Mouse (Mus musculus): ENCODE data around the gene Kdr. TPM values are rescaled to one million over a fixed set of nuclear protein-coding genes. Genes with fewer than 3 reads are reported as not detected.

Kdr gene
- total and polyA plus RNA-seq, 3 experiments: 0.11 TPM; not detected in 2

DNA sequence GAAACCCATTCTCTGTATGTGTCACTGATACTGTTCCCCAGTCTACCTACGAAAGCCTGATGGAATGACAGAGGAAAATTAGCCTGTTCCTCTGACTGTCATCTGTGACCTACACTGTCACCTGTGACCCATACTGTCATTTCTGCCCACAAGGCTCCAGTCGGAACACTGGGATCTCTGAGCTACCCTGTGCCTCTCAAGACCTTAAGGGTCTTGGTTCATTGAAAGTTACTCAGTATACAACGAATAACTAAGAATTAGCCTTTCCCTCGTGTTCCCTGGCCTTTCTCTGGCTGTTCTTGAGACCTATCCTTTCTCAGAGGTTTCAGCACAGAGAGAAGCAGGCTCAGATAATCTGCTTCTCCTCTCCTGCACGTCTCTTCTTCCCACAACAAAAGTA is 40.1 kb upstream of the Kdr start:
- DNase-seq (ENCODE audit: low spot score) (no peak), ATAC-seq (ENCODE audit: extremely low read depth, insufficient number of reproducible peaks, low FRiP score, poor library complexity, severe bottlenecking) (no peak)
- no peak for TF ChIP-seq TAL1 (conservative IDR thresholded peaks at IDR 0.05; ENCODE audit: low read depth, low read length)
- TF ChIP-seq POLR2AphosphoS5 (IDR thresholded peaks at IDR 0.05; ENCODE audit: insufficient replicate concordance, low read depth, low read length): no peak
- TF ChIP-seq GATA1 (IDR thresholded peaks at IDR 0.05; ENCODE audit: borderline replicate concordance, low read length): no peak
- TF ChIP-seq GATA2 (IDR thresholded peaks at IDR 0.05; ENCODE audit: borderline replicate concordance, low read depth, low read length): no peak
- no peak for TF ChIP-seq CTCF (IDR thresholded peaks at IDR 0.05; ENCODE audit: low read depth, low read length)
- Histone ChIP-seq H3K36me3 (replicated peaks) (no peaks in the 10 kb centered on the region), H3K4me1 (ENCODE audit: insufficient read depth, low read depth, low read length) (peaks cover 6% of the 10 kb centered on the region; the same call in 1 of the 2 replicates), H3K9me3 (replicated peaks) (no peaks in the 10 kb centered on the region), H3K4me3 (ENCODE audit: low read depth, low read length) (no peak overlapping the region), H3K27me3 (ENCODE audit: insufficient read depth, low read length) (peaks cover 22% of the 10 kb centered on the region)

DNA sequence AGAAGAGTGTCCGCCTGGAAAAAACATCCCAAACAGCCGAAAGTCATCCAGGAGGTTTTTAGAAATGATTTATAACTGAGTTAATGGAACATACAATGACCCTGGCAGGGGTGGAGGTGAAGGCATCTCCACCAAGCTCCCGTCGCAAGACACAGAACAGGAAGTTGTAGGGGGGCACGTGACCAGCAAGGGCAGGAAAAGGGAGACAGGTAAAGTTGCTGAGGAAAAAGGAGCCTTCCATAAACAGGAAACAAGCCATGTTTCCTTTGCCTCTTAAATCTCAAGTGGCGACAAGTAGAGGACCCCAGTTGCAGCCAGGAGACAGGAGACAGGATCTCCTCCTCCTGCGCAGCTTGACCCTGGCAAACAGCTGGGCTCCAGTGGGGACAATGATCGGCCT is 37.8 kb upstream of the Kdr start:
- ATAC-seq (ENCODE audit: extremely low read depth, insufficient number of reproducible peaks, low FRiP score, poor library complexity, severe bottlenecking): no peak
- DNase-seq (ENCODE audit: low spot score): no peak
- H3K27me3 ChIP-seq (ENCODE audit: insufficient read depth, low read length): peaks cover 14% of the 10 kb centered on the region
- H3K36me3 ChIP-seq (replicated peaks): no peaks in the 10 kb centered on the region
- TF ChIP-seq CTCF (IDR thresholded peaks at IDR 0.05; ENCODE audit: low read depth, low read length) (no peak), TAL1 (conservative IDR thresholded peaks at IDR 0.05; ENCODE audit: low read depth, low read length) (no peak), POLR2AphosphoS5 (IDR thresholded peaks at IDR 0.05; ENCODE audit: insufficient replicate concordance, low read depth, low read length) (no peak), GATA2 (IDR thresholded peaks at IDR 0.05; ENCODE audit: borderline replicate concordance, low read depth, low read length) (no peak), GATA1 (IDR thresholded peaks at IDR 0.05; ENCODE audit: borderline replicate concordance, low read length) (no peak)
- H3K4me1 ChIP-seq (ENCODE audit: insufficient read depth, low read depth, low read length): no peaks in the 10 kb centered on the region
- H3K4me3 ChIP-seq (ENCODE audit: low read depth, low read length): no peak overlapping the region
- no peaks in the 10 kb centered on the region for H3K9me3 ChIP-seq (replicated peaks)

DNA sequence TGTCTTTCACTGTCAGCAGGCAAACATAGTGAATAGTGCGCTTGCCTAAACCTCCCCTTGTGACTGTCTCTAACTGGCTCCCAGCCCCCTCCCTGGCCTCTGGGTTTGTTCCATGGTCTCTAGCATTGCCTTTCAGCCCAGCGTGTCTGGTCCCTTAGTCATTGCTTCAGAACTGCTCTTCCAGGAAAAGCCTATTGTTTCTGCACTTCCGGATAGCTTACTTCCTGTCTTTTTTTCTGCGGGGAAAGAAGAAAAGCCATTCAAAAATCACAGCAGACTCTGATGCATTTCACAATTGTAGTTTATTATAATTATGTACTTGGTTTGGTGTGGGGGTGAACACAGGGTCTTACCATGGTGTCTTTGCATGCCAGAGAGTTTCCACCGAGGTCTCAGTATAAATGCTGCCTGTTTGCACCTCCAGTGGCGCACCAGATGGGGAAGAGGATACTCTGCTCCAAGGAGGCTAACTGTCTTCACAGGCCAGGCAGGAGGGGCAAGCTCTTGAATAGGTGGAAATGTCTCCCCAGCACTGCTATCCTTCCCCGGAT is 35.7 kb upstream of the Kdr start:
- Histone ChIP-seq H3K4me1 (ENCODE audit: insufficient read depth, low read depth, low read length) (no peaks in the 10 kb centered on the region), H3K9me3 (replicated peaks) (no peaks in the 10 kb centered on the region), H3K4me3 (ENCODE audit: low read depth, low read length) (no peak overlapping the region), H3K27me3 (ENCODE audit: insufficient read depth, low read length) (peaks cover 17% of the 10 kb centered on the region), H3K36me3 (replicated peaks) (no peaks in the 10 kb centered on the region)
- DNase-seq (ENCODE audit: low spot score): no peak
- ATAC-seq (ENCODE audit: extremely low read depth, insufficient number of reproducible peaks, low FRiP score, poor library complexity, severe bottlenecking): no peak
- no peak for TF ChIP-seq GATA2 (IDR thresholded peaks at IDR 0.05; ENCODE audit: borderline replicate concordance, low read depth, low read length)
- no peak for TF ChIP-seq POLR2AphosphoS5 (IDR thresholded peaks at IDR 0.05; ENCODE audit: insufficient replicate concordance, low read depth, low read length)
- no peak for TF ChIP-seq GATA1 (IDR thresholded peaks at IDR 0.05; ENCODE audit: borderline replicate concordance, low read length)
- TF ChIP-seq TAL1 (conservative IDR thresholded peaks at IDR 0.05; ENCODE audit: low read depth, low read length): no peak
- TF ChIP-seq CTCF (IDR thresholded peaks at IDR 0.05; ENCODE audit: low read depth, low read length): no peak

DNA sequence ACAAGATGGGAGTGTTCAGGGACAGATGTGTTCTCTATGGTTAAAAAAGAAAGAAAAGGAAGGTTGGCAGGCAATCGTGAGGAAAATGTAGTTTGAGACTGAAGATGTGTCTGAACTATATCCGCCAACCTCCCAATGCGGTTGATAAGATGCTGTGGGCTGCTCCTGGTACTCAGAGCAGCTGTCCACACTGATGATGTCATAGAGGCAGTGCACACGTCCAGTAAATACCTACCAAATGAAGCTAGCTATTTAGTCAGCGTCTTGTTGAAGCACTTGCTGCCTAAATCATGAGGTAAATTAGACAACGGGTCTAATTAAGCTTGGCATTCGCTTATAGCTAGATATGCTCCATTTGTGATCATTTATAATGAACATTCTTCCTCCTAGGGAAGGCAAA is 28.1 kb upstream of the Kdr start:
- no peak for TF ChIP-seq CTCF (IDR thresholded peaks at IDR 0.05; ENCODE audit: low read depth, low read length)
- no peak for TF ChIP-seq TAL1 (conservative IDR thresholded peaks at IDR 0.05; ENCODE audit: low read depth, low read length)
- no peak for TF ChIP-seq POLR2AphosphoS5 (IDR thresholded peaks at IDR 0.05; ENCODE audit: insufficient replicate concordance, low read depth, low read length)
- TF ChIP-seq GATA2 (IDR thresholded peaks at IDR 0.05; ENCODE audit: borderline replicate concordance, low read depth, low read length): no peak
- no peak for TF ChIP-seq GATA1 (IDR thresholded peaks at IDR 0.05; ENCODE audit: borderline replicate concordance, low read length)
- Histone ChIP-seq H3K4me3 (ENCODE audit: low read depth, low read length) (no peak overlapping the region), H3K27me3 (ENCODE audit: insufficient read depth, low read length) (peaks cover 19% of the 10 kb centered on the region), H3K9me3 (replicated peaks) (no peaks in the 10 kb centered on the region), H3K4me1 (ENCODE audit: insufficient read depth, low read depth, low read length) (no peaks in the 10 kb centered on the region), H3K36me3 (replicated peaks) (no peaks in the 10 kb centered on the region)
- ATAC-seq (ENCODE audit: extremely low read depth, insufficient number of reproducible peaks, low FRiP score, poor library complexity, severe bottlenecking) (no peak), DNase-seq (ENCODE audit: low spot score) (no peak)

DNA sequence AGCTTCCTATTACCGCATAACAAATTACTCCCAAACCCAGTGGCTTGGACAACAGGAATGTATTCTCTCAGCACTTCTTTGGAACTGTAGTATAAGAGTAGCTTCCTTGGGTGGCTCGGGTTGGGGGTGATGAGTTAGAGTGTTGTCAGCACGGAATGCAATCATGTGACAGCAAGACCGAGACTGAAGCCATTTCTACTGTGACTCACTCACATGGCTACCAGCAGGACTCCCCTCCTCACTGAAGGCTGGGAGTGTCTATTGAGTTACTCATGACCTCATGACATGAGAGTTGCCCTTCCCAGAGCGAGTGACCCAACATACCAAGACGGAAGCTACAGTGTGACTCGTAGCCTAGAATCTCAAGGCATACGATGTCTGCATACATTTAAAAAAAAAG is 12.0 kb upstream of the Kdr start:
- H3K4me3 ChIP-seq (ENCODE audit: low read depth, low read length): no peak overlapping the region
- ATAC-seq (ENCODE audit: extremely low read depth, insufficient number of reproducible peaks, low FRiP score, poor library complexity, severe bottlenecking) (no peak), DNase-seq (ENCODE audit: low spot score) (no peak)
- peaks cover 16% of the 10 kb centered on the region for H3K27me3 ChIP-seq (ENCODE audit: insufficient read depth, low read length)
- no peak for TF ChIP-seq GATA2 (IDR thresholded peaks at IDR 0.05; ENCODE audit: borderline replicate concordance, low read depth, low read length)
- no peak for TF ChIP-seq CTCF (IDR thresholded peaks at IDR 0.05; ENCODE audit: low read depth, low read length)
- TF ChIP-seq POLR2AphosphoS5 (IDR thresholded peaks at IDR 0.05; ENCODE audit: insufficient replicate concordance, low read depth, low read length): no peak
- TF ChIP-seq GATA1 (IDR thresholded peaks at IDR 0.05; ENCODE audit: borderline replicate concordance, low read length): no peak
- no peak for TF ChIP-seq TAL1 (conservative IDR thresholded peaks at IDR 0.05; ENCODE audit: low read depth, low read length)
- H3K36me3 ChIP-seq (replicated peaks): no peaks in the 10 kb centered on the region
- no peaks in the 10 kb centered on the region for H3K9me3 ChIP-seq (replicated peaks)
- H3K4me1 ChIP-seq (ENCODE audit: insufficient read depth, low read depth, low read length): no peaks in the 10 kb centered on the region

DNA sequence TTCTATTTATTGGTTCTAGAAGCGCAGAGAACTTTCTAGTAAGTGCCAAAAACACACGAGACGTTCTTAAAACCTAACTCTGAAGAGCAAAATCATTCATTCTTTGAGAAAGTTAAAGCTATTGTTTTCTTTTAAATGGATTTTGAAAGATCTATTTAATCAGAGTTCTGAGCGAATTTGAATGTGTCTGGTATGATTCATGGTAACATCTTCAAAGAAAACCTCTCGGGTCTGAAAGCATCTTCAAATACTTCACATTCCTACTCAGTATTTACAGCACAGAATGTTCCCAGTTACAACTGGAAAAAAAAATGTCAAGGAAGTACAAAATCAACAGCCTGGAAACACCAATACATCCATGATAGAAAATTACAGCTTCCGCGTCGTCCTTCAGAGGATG is 9.3 kb upstream of the Kdr start:
- TF ChIP-seq GATA1 (IDR thresholded peaks at IDR 0.05; ENCODE audit: borderline replicate concordance, low read length) (no peak), POLR2AphosphoS5 (IDR thresholded peaks at IDR 0.05; ENCODE audit: insufficient replicate concordance, low read depth, low read length) (no peak), TAL1 (conservative IDR thresholded peaks at IDR 0.05; ENCODE audit: low read depth, low read length) (no peak), CTCF (IDR thresholded peaks at IDR 0.05; ENCODE audit: low read depth, low read length) (no peak), GATA2 (IDR thresholded peaks at IDR 0.05; ENCODE audit: borderline replicate concordance, low read depth, low read length) (no peak)
- Histone ChIP-seq H3K4me1 (ENCODE audit: insufficient read depth, low read depth, low read length) (0 out of 2 replicates have a peak, but pooled peaks cover 2% of the 10 kb centered on the region), H3K4me3 (ENCODE audit: low read depth, low read length) (no peak overlapping the region), H3K36me3 (replicated peaks) (no peaks in the 10 kb centered on the region), H3K27me3 (ENCODE audit: insufficient read depth, low read length) (peaks cover 14% of the 10 kb centered on the region), H3K9me3 (replicated peaks) (no peaks in the 10 kb centered on the region)
- ATAC-seq (ENCODE audit: extremely low read depth, insufficient number of reproducible peaks, low FRiP score, poor library complexity, severe bottlenecking) (no peak), DNase-seq (ENCODE audit: low spot score) (no peak)
